Comparison of ENCODE assay signal across 19 mouse cellular contexts in the genomic region with DNA sequence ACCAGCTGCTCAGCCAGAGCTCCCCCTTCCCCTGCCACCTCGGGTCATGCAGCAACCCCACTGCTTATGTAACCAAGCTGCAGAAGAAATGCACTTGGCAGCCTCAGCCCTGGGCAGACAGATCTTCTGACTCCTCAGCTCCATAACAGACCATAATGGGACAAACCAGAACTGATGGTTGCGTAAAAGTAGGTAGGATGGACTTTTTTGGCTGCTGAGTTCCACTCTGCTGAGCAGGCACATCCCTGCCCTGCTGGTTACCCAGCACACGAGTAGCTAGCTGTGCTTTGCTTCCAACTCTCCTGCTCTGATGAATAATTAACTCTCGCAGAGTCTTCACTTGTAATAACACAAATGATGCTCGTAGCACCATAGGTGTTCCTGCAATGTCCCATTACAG. TPM values are rescaled to one million over a fixed set of nuclear protein-coding genes. Genes with fewer than 3 reads are reported as not detected.
"Had no signal": no experiment of that assay in that cellular context is flagged by ENCODE, and none has a peak within 500 bp of the region (broad histone marks: within the 10 kb centered on the region; RNA-seq: fewer than 3 reads in every experiment).

No protein-coding gene starts in this region.

- H3K9me3 ChIP-seq: limb, embryonic 15.5 days; liver, embryonic 12.5 days; midbrain, embryonic 12.5 days had no signal

- H3K9ac ChIP-seq: limb, embryonic 15.5 days; liver, embryonic 12.5 days; lung, embryonic 14.5 days; midbrain, embryonic 12.5 days had no signal

- H3K4me1 ChIP-seq: limb, embryonic 15.5 days; liver, embryonic 12.5 days had no signal

- DNase-seq: lung, embryonic 14.5 days; lung, postnatal 10 days; lung, postnatal 4 days; right cerebral cortex, postnatal 14 days; thymus, postnatal 4 days had no signal

- H3K36me3 ChIP-seq: limb, embryonic 15.5 days; liver, embryonic 12.5 days; midbrain, embryonic 12.5 days had no signal

- H3K4me2 ChIP-seq: limb, embryonic 15.5 days; liver, embryonic 12.5 days; lung, embryonic 14.5 days; midbrain, embryonic 12.5 days had no signal

- H3K27ac ChIP-seq: limb, embryonic 15.5 days; liver, embryonic 12.5 days; midbrain, embryonic 12.5 days; stomach, postnatal 0 days had no signal

- H3K4me3 ChIP-seq: limb, embryonic 15.5 days; liver, embryonic 12.5 days; midbrain, embryonic 12.5 days had no signal

- ATAC-seq: inflammation-experienced regulatory T-cells, adult 6 months; intestine, postnatal 0 days; liver, embryonic 12.5 days; midbrain, embryonic 16.5 days had no signal

- H3K27me3 ChIP-seq: liver, embryonic 12.5 days; midbrain, embryonic 12.5 days had no signal

RNA-seq across cellular contexts. Expression of gene Lep, which starts 10.1 kb away (rescaled TPM):
- total RNA-seq: layer of hippocampus, postnatal 25 days; left cerebral cortex, adult 8-10 months; left cerebral cortex, postnatal 25 days; megakaryocyte, adult 5-6 weeks had no signal
- polyA plus RNA-seq: inflammation-experienced regulatory T-cells, adult 6 months; intestine, postnatal 0 days; limb, embryonic 11.5 days; limb, embryonic 15.5 days; liver, embryonic 12.5 days; liver, embryonic 16.5 days; lung, embryonic 14.5 days; midbrain, embryonic 12.5 days; midbrain, embryonic 16.5 days; small intestine, adult 2 months; stomach, postnatal 0 days had no signal
